Mouse (Mus musculus) erythroblast, embryonic 14.5 days (primary cell): ENCODE measurements around the gene Bcas3.

Experiments used
- GATA1 ChIP-seq: IDR thresholded peaks from 2 replicates; pipeline ENCODE4 v1.6.1; 2012; ENCODE audit warnings: low read length, inconsistent platforms, mixed read lengths
- TAL1 ChIP-seq: IDR thresholded peaks from 3 replicates; pipeline ENCODE4 v1.6.1; 2012; ENCODE audit warnings: low read length, inconsistent platforms, mixed read lengths

- TF ChIP-seq GATA1 = no peak
- TF ChIP-seq TAL1 = no peak
Observed at GRCm38 (mm10) chr11:85644027-85644747, 291.2 kb downstream of the Bcas3 start.
